In the genomic region with DNA sequence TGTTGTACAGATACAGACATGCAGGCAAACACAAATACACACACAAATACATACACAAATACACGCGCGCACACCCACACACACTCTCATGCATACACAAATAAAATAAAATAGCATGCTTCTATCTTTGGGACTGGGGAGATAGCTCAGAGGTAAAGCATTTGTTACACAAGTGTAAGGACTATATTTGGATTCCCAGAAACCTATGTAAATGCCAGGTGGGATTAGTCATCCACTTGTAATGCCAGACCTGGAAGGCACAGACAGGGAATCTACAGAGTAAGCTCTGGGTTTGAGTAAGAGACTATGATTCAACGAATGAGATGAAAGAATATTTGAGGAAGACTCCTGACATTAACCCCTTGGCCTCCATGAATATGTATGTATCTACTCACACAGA, we compare ENCODE assay signal across 19 mouse cellular contexts. TPM values are rescaled to one million over a fixed set of nuclear protein-coding genes. Genes with fewer than 3 reads are reported as not detected.
DNase-seq lines count a peak whose midpoint lies in the region; ATAC-seq and TF ChIP-seq lines count a peak whose summit lies in the region.
"Had no signal": no experiment of that assay in that cellular context is flagged by ENCODE, and none has a peak within 500 bp of the region (broad histone marks: within the 10 kb centered on the region; RNA-seq: fewer than 3 reads in every experiment).

No protein-coding gene starts in this region.

- no peaks in the 10 kb centered on the region for H3K9me3 ChIP-seq in heart, embryonic 15.5 days (replicated peaks)
- H3K9me3 ChIP-seq: embryonic facial prominence, embryonic 13.5 days; forebrain, embryonic 10.5 days; limb, embryonic 15.5 days; midbrain, embryonic 13.5 days; neural tube, embryonic 15.5 days; stomach, embryonic 15.5 days had no signal

- H3K9ac ChIP-seq in heart, embryonic 15.5 days: no peak overlapping the region
- H3K9ac ChIP-seq: embryonic facial prominence, embryonic 13.5 days; limb, embryonic 15.5 days; midbrain, embryonic 13.5 days; neural tube, embryonic 15.5 days; stomach, embryonic 15.5 days had no signal

- in situ Hi-C loops in Patski (cut with MboI; ENCODE audit: low pct_unique_long_range_greater_than_20kb): no loop called here

- no peak overlapping the region for H3K4me2 ChIP-seq in heart, embryonic 15.5 days
- H3K4me2 ChIP-seq: embryonic facial prominence, embryonic 13.5 days; limb, embryonic 15.5 days; midbrain, embryonic 13.5 days; neural tube, embryonic 15.5 days; stomach, embryonic 15.5 days had no signal

- CTCF ChIA-PET in Patski (lab: Charles Lee): no interaction called here

- WGBS in heart, embryonic 15.5 days: 56% methylated on average over 4 of the region's 4 CpGs

- H3K36me3 ChIP-seq in heart, embryonic 15.5 days: peaks cover 29% of the 10 kb centered on the region

- POLR2A ChIA-PET in Patski (lab: Charles Lee): no interaction called here

- H3K4me3 ChIP-seq in heart, embryonic 15.5 days: no peak overlapping the region
- H3K4me3 ChIP-seq: embryonic facial prominence, embryonic 13.5 days; forebrain, embryonic 10.5 days; limb, embryonic 15.5 days; midbrain, embryonic 13.5 days; neural tube, embryonic 15.5 days; stomach, embryonic 15.5 days had no signal

- no peaks in the 10 kb centered on the region for H3K27me3 ChIP-seq in heart, embryonic 15.5 days
- no peaks in the 10 kb centered on the region for H3K27me3 ChIP-seq in Patski
- H3K27me3 ChIP-seq: embryonic facial prominence, embryonic 13.5 days; limb, embryonic 15.5 days; midbrain, embryonic 13.5 days; neural tube, embryonic 15.5 days; stomach, embryonic 15.5 days had no signal

- no peak for DNase-seq in heart, adult 9 months (ENCODE audit: low spot score in 2 of 2)
- DNase-seq in lung, postnatal 25 days (ENCODE audit: low spot score): peak; percentile 23
- DNase-seq in lung, postnatal 14 days: no peak
- peak; percentile 30 for DNase-seq in Patski (ENCODE audit: low read depth, low spot score)
- peak; percentile 56 for DNase-seq in fat pad, adult 2 months (ENCODE audit: extremely low read depth, low read depth, low spot score)
- DNase-seq: adrenal gland, postnatal 14 days; kidney, adult 11 months; spleen, adult 18-20 months; thymus, postnatal 14 days had no signal

- H3K4me1 ChIP-seq in heart, embryonic 15.5 days (replicated peaks): peaks cover 3% of the 10 kb centered on the region; the same call in 1 of the 2 replicates
- H3K4me1 ChIP-seq: embryonic facial prominence, embryonic 13.5 days; forebrain, embryonic 10.5 days; limb, embryonic 15.5 days; midbrain, embryonic 13.5 days; neural tube, embryonic 15.5 days; stomach, embryonic 15.5 days had no signal

- H3K27ac ChIP-seq in heart, embryonic 15.5 days: peak overlapping the region; percentile 54
- H3K27ac ChIP-seq: embryonic facial prominence, embryonic 13.5 days; forebrain, embryonic 10.5 days; hindbrain, postnatal 0 days; kidney, postnatal 0 days; limb, embryonic 15.5 days; midbrain, embryonic 13.5 days; neural tube, embryonic 15.5 days; stomach, embryonic 15.5 days had no signal

- TF ChIP-seq CTCF in Patski (IDR thresholded peaks at IDR 0.05): no peak

- ATAC-seq in heart, embryonic 15.5 days (replicated peaks; ENCODE audit: insufficient number of reproducible peaks, insufficient read depth, low FRiP score, low read depth): no peak
- ATAC-seq in Patski: peak; percentile 51
- no peak for ATAC-seq in activated CD4-positive, CD25-positive, alpha-beta regulatory T cell, adult 4 months
- ATAC-seq: hindbrain, postnatal 0 days; midbrain, embryonic 13.5 days had no signal

RNA-seq across cellular contexts. Expression of a gene that starts 27.4 kb away (rescaled TPM):
- polyA plus RNA-seq in heart, embryonic 15.5 days (2015; fragmentation: Nextera tagmentation; extraction: Ambion mirVana): 55.0 and 66.0 TPM in 2 replicates
- polyA plus RNA-seq in Patski (2021): 83.6 TPM
- 10 to 100 TPM; 18.9 to 20.4 TPM for polyA plus RNA-seq in activated CD4-positive, CD25-positive, alpha-beta regulatory T cell, adult 4 months (2017; shearing (Covaris generic))

RNA-seq across cellular contexts. Expression of a gene that starts 27.5 kb away (rescaled TPM):
- 2.0 and 2.7 TPM in 2 replicates for polyA plus RNA-seq in heart, embryonic 15.5 days (2015; fragmentation: Nextera tagmentation; extraction: Ambion mirVana)
- 5.5 TPM for polyA plus RNA-seq in Patski (2021)
- 1 to 10 TPM in 1 of 2 experiments, under 1 TPM in 1; 0.24 to 1.4 TPM for polyA plus RNA-seq in activated CD4-positive, CD25-positive, alpha-beta regulatory T cell, adult 4 months (2017; shearing (Covaris generic))

RNA-seq across cellular contexts. Expression of a gene that starts 56.8 kb away (rescaled TPM):
- polyA plus RNA-seq in heart, embryonic 15.5 days (2015; fragmentation: Nextera tagmentation; extraction: Ambion mirVana): 138 and 145 TPM in 2 replicates
- 147 TPM for polyA plus RNA-seq in Patski (2021)
- 100 to 1,000 TPM; 156 to 160 TPM for polyA plus RNA-seq in activated CD4-positive, CD25-positive, alpha-beta regulatory T cell, adult 4 months (2017; shearing (Covaris generic))

Comparison
In these comparisons a context has a peak if more than half of its experiments do, and no peak if none do; other contexts are left out.
1. DNase-seq: peak in lung, postnatal 25 days (single experiment), Patski (single experiment) and fat pad, adult 2 months (single experiment); none in heart, adult 9 months (0 of 2) and lung, postnatal 14 days (single experiment).